Mouse (Mus musculus) neural tube, embryonic 13.5 days (tissue): ENCODE results near the gene Kl. TPM values are rescaled to one million over a fixed set of nuclear protein-coding genes. Genes with fewer than 3 reads are reported as not detected.

Experiments
- ATAC-seq: fragments of 200-750 bp; cut with Nextera tagmentation; 2 replicates; pipeline ENCODE4 v1.8.0; 2017; ENCODE audit warnings: low read depth, mild to moderate bottlenecking, moderate TSS enrichment, moderate library complexity
- H3K27ac ChIP-seq: fragments of 300-500 bp; sonication (generic); replicated peaks from 2 replicates; pipeline ENCODE4 v1.5.1; 2015; ENCODE audit warnings: moderate library complexity, mild to moderate bottlenecking, inconsistent platforms
- H3K27me3 ChIP-seq: fragments of 300-500 bp; sonication (generic); 2 replicates; pipeline ENCODE4 v1.6.1; 2015; ENCODE audit warnings: mild to moderate bottlenecking, inconsistent platforms
- H3K36me3 ChIP-seq: fragments of 300-500 bp; sonication (generic); 2 replicates; pipeline ENCODE4 v1.6.1; 2015; ENCODE audit warnings: mild to moderate bottlenecking, inconsistent platforms
- H3K4me1 ChIP-seq: fragments of 300-500 bp; sonication (generic); replicated peaks from 2 replicates; pipeline ENCODE4 v1.6.1; 2015; ENCODE audit warnings: inconsistent platforms
- H3K4me2 ChIP-seq: fragments of 300-500 bp; sonication (generic); 2 replicates; pipeline ENCODE4 v1.6.1; 2015; ENCODE audit warnings: inconsistent platforms, mild to moderate bottlenecking, moderate library complexity
- H3K4me3 ChIP-seq: fragments of 300-500 bp; sonication (generic); 2 replicates; pipeline ENCODE4 v1.5.1; 2015; ENCODE audit warnings: mild to moderate bottlenecking, inconsistent platforms
- H3K9ac ChIP-seq: fragments of 300-500 bp; sonication (generic); 2 replicates; pipeline ENCODE4 v1.6.1; 2015; ENCODE audit warnings: moderate library complexity, mild to moderate bottlenecking, inconsistent platforms
- H3K9me3 ChIP-seq: fragments of 300-500 bp; sonication (generic); 2 replicates; pipeline ENCODE4 v1.6.1; 2016; ENCODE audit warnings: inconsistent platforms
- WGBS: fragments of 180-500 bp; shearing (Covaris S2); methylation state at CpG from one replicate; pipeline ENCODE4 v1.1.7; 2015; 5-methylcytosine and 5-hydroxymethylcytosine counted together
- polyA plus RNA-seq: library from polyadenylated mRNA; unstranded; fragments of >200 nt; fragmentation: Nextera tagmentation; extraction: Ambion mirVana; gene quantifications from 2 replicates; pipeline ENCODE4 v1.2.1, GENCODE M21; 2015

Kl gene
- polyA plus RNA-seq, 1 experiment from 2014 or later, result 0.46 TPM

DNA sequence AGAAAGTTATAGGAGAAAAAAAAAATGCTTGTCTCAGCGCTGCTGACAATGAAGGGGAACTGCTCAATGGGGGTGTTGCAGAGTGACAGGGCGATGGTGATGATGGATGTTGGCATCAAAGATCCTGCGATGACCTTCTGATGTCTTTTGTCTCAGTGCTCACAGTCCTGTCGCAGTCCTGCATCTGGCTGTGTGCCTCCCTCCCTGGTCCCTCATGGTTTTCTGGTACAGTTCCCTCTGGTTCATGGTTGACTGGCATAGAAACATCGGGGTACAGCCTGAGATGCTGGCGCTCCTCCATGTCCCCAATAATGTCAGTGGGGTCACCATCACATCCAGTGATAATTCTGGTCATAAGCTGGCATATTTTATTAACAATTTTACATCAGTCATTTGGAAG lies 18.7 kb downstream of the Kl start:
- H3K4me2 ChIP-seq, result no peak overlapping the region
- ATAC-seq, result no peak
- no peaks in the 10 kb centered on the region for H3K27me3 ChIP-seq
- H3K9me3 ChIP-seq, result no peaks in the 10 kb centered on the region
- no peak overlapping the region for H3K4me3 ChIP-seq
- no peak overlapping the region for H3K27ac ChIP-seq
- no peaks in the 10 kb centered on the region for H3K36me3 ChIP-seq
- no peaks in the 10 kb centered on the region for H3K4me1 ChIP-seq
- whole genome bisulfite sequencing, result 71% methylated on average over 6 of the region's 6 CpGs
- no peak overlapping the region for H3K9ac ChIP-seq

DNA sequence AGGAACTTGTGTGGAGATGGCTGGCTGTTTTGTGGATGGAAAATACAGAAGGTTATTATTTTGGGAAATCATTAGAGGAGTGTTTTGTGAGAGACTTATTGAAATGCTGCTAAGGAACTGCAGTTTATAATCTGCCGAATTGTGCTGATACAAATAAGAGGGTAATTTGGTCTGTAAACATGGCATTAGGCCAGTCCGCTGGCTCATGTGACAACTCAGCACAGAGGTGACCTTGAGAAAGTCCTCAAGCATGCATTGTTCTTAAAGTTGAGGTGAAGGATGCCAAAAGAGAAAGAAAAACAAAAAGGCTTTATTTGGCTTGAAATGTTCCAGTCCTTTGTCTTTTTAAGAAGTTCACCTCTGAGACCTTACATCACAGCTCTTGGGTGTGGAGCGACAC lies 21.8 kb downstream of the Kl start:
- Histone ChIP-seq H3K9ac (no peak overlapping the region), H3K36me3 (no peaks in the 10 kb centered on the region), H3K27me3 (no peaks in the 10 kb centered on the region), H3K27ac (no peak overlapping the region), H3K9me3 (no peaks in the 10 kb centered on the region), H3K4me1 (0 out of 2 replicates have a peak, but pooled peaks cover 4% of the 10 kb centered on the region), H3K4me3 (no peak overlapping the region), H3K4me2 (no peak overlapping the region)
- WGBS, result 83% methylated on average over 3 of the region's 3 CpGs
- ATAC-seq, result no peak

DNA sequence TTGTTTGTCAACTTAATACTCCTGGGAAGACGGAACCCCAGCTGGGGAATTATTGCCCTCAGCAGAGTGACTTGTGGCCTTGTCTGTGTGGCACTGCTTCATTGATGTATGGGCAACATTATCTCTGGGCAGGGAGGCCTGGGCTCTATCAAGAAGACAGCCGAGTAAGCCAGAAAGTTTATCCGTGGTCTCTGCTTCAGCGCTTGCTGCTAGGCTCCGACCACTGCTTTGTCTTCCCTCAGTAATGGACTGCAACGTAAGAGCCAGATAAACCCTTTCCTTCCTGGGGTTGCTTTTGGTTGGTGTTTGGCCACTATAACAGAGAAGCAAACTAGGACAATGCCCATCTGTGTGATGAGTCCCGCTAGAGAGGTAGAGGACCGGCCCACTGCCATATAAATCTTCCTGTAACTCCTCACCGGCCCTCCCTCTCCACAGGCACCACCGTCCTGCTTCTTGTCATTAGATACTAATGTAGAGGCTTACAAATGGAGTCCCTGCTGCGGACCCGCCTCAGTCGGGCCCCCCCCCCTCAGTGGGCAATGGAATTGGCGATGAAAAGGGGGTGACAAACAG lies 25.1 kb downstream of the Kl start:
- Histone ChIP-seq H3K4me3 (no peak overlapping the region), H3K4me2 (no peak overlapping the region), H3K27ac (no peak overlapping the region), H3K9ac (no peak overlapping the region), H3K36me3 (no peaks in the 10 kb centered on the region), H3K27me3 (no peaks in the 10 kb centered on the region), H3K4me1 (0 out of 2 replicates have a peak, but pooled peaks cover 4% of the 10 kb centered on the region), H3K9me3 (no peaks in the 10 kb centered on the region)
- WGBS, result 29% methylated on average over 14 of the region's 14 CpGs
- ATAC-seq, result peak; percentile 79; the same call in 1 of the 2 replicates

DNA sequence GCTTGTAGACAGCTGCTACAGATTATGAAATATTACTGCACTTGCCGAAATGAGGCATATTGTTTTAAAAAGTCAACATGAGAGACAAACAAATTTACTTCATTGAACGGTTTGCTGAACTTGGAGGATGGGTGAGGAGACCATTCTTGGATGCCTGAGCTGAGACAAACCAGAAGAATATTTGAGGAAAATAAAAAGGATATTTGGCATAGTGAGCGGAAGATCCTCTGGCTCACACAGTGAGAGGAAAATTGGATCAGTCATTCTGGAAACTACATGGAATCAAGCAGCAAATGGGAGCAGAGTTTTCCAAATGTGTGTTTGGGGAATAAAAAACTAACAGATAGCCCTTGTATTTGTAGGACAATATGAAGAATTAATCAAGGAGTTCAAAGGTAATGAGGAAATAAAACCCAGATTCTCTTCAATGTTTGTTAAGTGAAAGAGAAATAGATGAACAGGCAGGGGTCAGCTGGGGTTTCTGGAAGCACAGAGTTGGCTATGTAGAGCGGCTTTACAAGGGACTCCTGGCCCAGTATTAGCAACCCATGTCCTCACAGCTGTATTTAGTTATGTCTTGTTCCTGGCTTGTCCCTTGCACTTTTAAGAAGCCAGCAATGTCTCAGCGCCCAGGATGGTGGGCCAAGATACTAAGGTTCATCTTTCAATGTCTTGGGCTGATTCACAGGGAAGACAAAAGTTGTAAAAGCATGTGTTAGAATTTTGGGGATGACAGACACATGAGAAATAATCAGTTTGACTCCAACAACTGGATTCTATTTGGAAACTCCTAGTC lies 27.1 kb downstream of the Kl start:
- Histone ChIP-seq H3K9me3 (no peaks in the 10 kb centered on the region), H3K4me1 (0 out of 2 replicates have a peak, but pooled peaks cover 4% of the 10 kb centered on the region), H3K27ac (no peak overlapping the region), H3K9ac (no peak overlapping the region), H3K4me3 (no peak overlapping the region), H3K4me2 (no peak overlapping the region), H3K27me3 (no peaks in the 10 kb centered on the region), H3K36me3 (no peaks in the 10 kb centered on the region)
- no peak for ATAC-seq
- WGBS, result 92% methylated on average over 5 of the region's 5 CpGs

DNA sequence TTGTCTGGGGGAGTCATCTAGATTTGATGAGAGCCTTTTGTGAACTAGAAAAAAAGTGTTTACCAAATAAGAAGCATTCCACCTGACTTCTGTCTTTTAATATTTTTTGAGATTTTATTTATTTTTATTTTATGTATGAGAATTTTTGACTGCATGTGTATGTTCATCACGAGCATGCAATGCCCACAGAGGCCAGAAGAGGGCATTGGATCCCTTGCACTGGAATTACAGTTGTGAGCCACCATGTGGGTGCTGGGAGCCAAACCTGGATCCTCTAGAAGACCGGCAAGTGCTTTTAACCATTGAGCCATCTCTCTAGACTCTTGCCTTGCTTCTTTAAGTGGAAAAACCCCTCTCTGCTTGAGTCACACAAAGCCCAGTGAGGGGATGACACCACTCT lies 29.7 kb downstream of the Kl start:
- Histone ChIP-seq H3K9ac (no peak overlapping the region), H3K27me3 (no peaks in the 10 kb centered on the region), H3K4me3 (no peak overlapping the region), H3K4me2 (no peak overlapping the region), H3K9me3 (no peaks in the 10 kb centered on the region), H3K27ac (no peak overlapping the region), H3K36me3 (no peaks in the 10 kb centered on the region), H3K4me1 (0 out of 2 replicates have a peak, but pooled peaks cover 4% of the 10 kb centered on the region)
- ATAC-seq, result no peak
- 95% methylated on average over 2 of the region's 2 CpGs for WGBS

DNA sequence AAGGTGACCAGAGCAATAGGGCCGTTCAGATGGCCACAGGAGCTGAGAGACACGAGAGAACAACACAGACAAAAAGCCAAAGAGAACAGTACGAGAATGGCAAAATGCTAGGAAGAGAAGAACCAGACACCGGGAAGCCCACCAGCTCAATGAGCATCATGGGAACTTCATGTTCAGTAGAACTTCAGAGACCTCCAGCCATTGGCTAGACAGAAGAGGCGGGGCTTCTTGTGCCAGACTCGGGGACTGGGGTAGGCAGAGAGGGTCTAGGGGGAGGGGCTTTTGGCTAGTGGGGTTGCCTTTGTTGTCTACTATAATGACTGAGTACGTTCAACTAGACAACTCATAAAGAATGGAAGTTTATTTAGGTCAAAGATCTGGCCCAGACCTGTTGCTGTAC lies 41.7 kb downstream of the Kl start:
- Histone ChIP-seq H3K27me3 (no peaks in the 10 kb centered on the region), H3K9ac (no peak overlapping the region), H3K4me2 (no peak overlapping the region), H3K9me3 (no peaks in the 10 kb centered on the region), H3K36me3 (no peaks in the 10 kb centered on the region), H3K27ac (no peak overlapping the region), H3K4me3 (no peak overlapping the region), H3K4me1 (no peaks in the 10 kb centered on the region)
- 93% methylated on average over 7 of the region's 7 CpGs for WGBS
- no peak for ATAC-seq

DNA sequence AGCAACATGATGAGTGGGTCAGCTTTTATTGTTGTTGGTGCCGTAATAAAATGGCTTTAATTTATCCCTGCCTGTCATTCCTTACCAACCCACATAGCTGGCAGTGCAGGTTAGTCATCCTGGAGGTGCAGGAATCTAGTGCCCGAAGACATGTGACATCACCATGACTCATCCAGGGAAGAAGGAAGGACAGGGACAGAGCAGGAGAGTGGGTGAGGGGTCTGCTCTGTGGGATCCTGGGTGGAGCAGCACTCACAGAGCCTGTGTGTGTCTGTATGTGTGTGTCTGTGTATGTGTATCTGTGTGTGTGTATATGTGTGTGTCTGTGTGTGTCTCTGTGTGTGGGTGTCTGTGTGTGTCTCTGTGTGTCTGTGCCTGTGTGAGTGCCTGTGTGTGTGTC lies 44.2 kb downstream of the Kl start:
- no peaks in the 10 kb centered on the region for H3K36me3 ChIP-seq
- H3K4me2 ChIP-seq, result no peak overlapping the region
- H3K9me3 ChIP-seq, result no peaks in the 10 kb centered on the region
- H3K27me3 ChIP-seq, result no peaks in the 10 kb centered on the region
- H3K4me1 ChIP-seq, result no peaks in the 10 kb centered on the region
- 81% methylated on average over 2 of the region's 2 CpGs for WGBS
- no peak for ATAC-seq
- H3K9ac ChIP-seq, result no peak overlapping the region
- no peak overlapping the region for H3K4me3 ChIP-seq
- no peak overlapping the region for H3K27ac ChIP-seq

DNA sequence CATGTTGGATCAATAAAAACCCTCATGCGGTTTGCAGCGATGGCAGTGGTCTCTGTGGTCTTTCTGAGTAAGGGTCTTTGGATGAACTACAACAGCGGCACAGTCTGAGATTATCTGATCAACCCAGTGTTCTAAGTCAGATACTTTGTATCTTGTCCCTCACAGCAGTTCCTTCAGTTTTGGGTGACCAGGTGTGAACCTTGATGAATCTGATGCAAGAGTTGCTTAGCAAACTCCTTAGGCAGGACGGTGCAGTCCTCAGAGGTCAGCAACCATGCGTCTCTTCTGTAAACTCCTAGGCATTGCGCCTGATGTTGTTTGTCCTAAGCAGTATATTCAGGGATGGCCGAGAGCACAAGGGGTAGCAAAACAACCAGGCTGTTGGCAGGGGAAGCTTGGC lies 48.7 kb downstream of the Kl start:
- no peak for ATAC-seq
- no peaks in the 10 kb centered on the region for H3K27me3 ChIP-seq
- no peak overlapping the region for H3K4me3 ChIP-seq
- no peaks in the 10 kb centered on the region for H3K4me1 ChIP-seq
- WGBS, result 94% methylated on average over 7 of the region's 7 CpGs
- no peaks in the 10 kb centered on the region for H3K9me3 ChIP-seq
- no peak overlapping the region for H3K4me2 ChIP-seq
- no peak overlapping the region for H3K27ac ChIP-seq
- no peak overlapping the region for H3K9ac ChIP-seq
- H3K36me3 ChIP-seq, result no peaks in the 10 kb centered on the region

DNA sequence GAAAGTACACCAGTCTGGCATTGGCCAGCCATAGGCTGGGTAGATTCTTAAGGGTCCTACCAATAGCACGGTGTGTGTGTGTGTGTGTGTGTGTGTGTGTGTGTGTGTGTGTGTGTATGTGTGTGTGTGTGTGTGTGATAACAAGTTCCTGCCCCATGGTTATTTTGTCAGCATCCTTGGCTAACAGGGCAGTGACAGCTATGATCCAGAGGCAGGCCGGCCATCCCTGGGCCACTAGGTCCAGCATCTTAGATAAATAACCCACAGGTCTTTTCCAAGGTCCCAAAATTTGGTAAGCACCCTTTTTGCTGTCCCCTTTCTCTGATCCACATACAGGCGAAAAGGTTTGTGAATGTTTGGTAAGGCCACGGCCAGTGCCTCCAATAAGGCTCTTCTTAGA lies 49.6 kb downstream of the Kl start:
- H3K9me3 ChIP-seq, result no peaks in the 10 kb centered on the region
- no peak for ATAC-seq

DNA sequence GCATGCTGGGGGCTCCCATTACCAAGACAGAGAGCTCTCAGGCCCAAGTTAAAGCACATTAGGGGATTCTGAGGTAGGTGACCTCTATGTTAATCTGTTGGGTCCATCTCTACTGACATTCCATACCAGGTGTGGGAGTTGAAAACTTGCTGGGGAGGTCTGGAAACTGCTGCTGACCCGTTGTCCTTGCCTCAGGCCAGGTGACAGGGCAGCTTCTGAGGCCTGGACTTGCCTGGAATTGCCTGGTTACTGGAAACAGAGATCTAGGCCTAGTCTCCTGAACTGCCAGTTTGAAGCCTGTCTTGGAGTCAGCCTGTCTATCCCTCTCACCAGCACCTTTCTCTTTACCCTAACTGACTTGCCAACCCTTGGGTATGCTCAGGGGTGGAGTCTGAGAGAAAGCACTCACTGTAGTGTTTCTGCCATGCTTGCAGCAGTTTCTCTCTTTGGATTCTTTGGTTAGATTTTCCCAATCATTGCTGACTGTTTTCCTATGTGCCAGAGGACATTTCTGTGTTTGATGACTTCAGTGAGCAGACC lies 51.9 kb downstream of the Kl start:
- WGBS, result 89% methylated on average over 1 of the region's 1 CpGs
- H3K9me3 ChIP-seq, result no peaks in the 10 kb centered on the region
- no peaks in the 10 kb centered on the region for H3K36me3 ChIP-seq
- no peak overlapping the region for H3K4me3 ChIP-seq
- H3K4me1 ChIP-seq, result no peaks in the 10 kb centered on the region
- H3K9ac ChIP-seq, result no peak overlapping the region
- ATAC-seq, result no peak
- no peak overlapping the region for H3K4me2 ChIP-seq
- H3K27ac ChIP-seq, result no peak overlapping the region
- H3K27me3 ChIP-seq, result no peaks in the 10 kb centered on the region

More for the DNA sequence above, 49.6 kb downstream of the Kl start:
- Histone ChIP-seq H3K36me3 (no peaks in the 10 kb centered on the region), H3K27ac (no peak overlapping the region), H3K4me2 (no peak overlapping the region), H3K9ac (no peak overlapping the region), H3K4me3 (no peak overlapping the region), H3K4me1 (no peaks in the 10 kb centered on the region), H3K27me3 (no peaks in the 10 kb centered on the region)
- 95% methylated on average over 4 of the region's 4 CpGs for WGBS

DNA sequence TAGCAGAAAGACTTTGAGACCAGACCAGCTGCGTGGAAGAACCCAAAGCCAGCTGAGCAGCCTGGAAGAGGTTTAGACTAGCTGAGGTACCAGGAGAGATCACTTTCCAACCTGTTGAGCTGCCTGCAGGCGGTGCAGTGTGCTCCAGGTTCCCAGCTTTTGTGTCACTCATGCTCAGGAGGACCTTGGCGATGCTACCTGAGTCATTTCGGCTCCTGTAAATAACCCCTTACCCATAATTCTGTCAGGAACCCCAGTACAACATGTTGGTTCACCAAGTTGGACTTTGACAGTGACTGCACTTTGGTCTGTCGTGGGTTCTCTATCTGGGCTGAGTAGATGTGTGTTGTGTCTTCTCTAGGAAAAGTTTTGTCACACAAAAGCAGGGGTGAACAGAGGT lies 66.0 kb downstream of the Kl start:
- Histone ChIP-seq H3K9me3 (no peaks in the 10 kb centered on the region; the same call in 1 of the 2 replicates), H3K27ac (no peak overlapping the region), H3K4me1 (peaks cover 25% of the 10 kb centered on the region), H3K9ac (no peak overlapping the region), H3K27me3 (no peaks in the 10 kb centered on the region), H3K4me3 (no peak overlapping the region), H3K36me3 (no peaks in the 10 kb centered on the region), H3K4me2 (no peak overlapping the region)
- no peak for ATAC-seq
- 86% methylated on average over 5 of the region's 5 CpGs for WGBS

DNA sequence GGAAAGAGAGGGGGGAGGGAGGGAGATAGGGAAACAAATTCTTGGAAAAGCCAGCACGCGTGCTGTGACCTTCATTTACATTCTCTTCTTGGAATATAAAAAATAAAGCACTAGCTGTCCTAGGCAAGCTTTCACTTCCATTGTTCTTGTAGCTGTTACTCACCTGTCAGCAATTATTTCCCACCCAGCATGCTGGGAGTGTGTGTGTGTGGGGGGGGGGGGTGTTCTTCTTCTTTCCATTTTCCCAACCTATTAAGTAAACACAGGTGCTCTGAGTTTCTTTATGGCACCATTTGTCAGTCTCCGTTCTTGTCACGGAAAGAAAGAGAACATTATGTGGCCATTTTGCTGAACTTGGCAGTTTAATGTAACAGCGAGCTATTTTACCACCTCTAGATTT lies 66.6 kb downstream of the Kl start:
- ATAC-seq, result no peak
- Histone ChIP-seq H3K9ac (no peak overlapping the region), H3K36me3 (no peaks in the 10 kb centered on the region), H3K4me2 (no peak overlapping the region), H3K27me3 (no peaks in the 10 kb centered on the region), H3K27ac (no peak overlapping the region), H3K9me3 (no peaks in the 10 kb centered on the region; the same call in 1 of the 2 replicates), H3K4me1 (peaks cover 30% of the 10 kb centered on the region), H3K4me3 (no peak overlapping the region)
- WGBS, result 54% methylated on average over 5 of the region's 5 CpGs
